Mouse (Mus musculus): Measurements from ENCODE around the gene Gm10803. TPM values are rescaled to one million over a fixed set of nuclear protein-coding genes. Genes with fewer than 3 reads are reported as not detected.

Gene Gm10803
- polyA plus RNA-seq, 1 experiment from 2014 or later, result not detected

DNA sequence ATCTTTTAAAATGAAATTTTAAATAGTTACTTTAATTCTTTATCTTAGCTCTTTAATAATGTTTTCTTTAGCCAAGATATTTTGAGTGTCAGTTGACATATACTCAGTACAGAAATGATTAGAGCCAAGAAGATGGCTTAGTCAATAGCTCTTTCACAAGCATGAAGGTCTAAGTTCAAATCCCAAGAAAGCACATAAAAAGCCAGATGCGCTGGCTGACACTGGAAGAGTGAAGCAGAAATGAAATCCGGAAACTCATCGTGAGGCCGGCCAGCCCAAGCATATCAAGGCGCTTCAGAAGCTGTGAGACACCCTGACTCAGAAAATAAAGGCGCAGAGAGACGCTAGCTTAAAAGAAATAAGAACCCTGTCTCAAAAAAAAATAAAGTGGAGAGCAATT is 26.5 kb upstream of the Gm10803 start:
- Histone ChIP-seq H3K9ac (replicated peaks; ENCODE audit: low read depth, low read length) (no peak overlapping the region), H3K4me3 (ENCODE audit: low read depth, low read length) (no peak overlapping the region), H3K4me2 (replicated peaks; ENCODE audit: low read depth, low read length) (no peak overlapping the region), H3K9me3 (ENCODE audit: control insufficient read depth, low read depth, low read length) (no peaks in the 10 kb centered on the region), H3K27ac (ENCODE audit: low read length) (no peak overlapping the region), H3K4me1 (ENCODE audit: control insufficient read depth, insufficient read depth, low read length) (peaks cover 12% of the 10 kb centered on the region), H3K27me3 (ENCODE audit: control insufficient read depth, insufficient read depth, low read length) (no peaks in the 10 kb centered on the region), H3K36me3 (ENCODE audit: control insufficient read depth, insufficient read depth, low read length) (no peaks in the 10 kb centered on the region)
- 89% methylated on average over 7 of the region's 7 CpGs for WGBS
- no peak for ATAC-seq (ENCODE audit: insufficient number of reproducible peaks, insufficient read depth, low FRiP score, low read depth)

DNA sequence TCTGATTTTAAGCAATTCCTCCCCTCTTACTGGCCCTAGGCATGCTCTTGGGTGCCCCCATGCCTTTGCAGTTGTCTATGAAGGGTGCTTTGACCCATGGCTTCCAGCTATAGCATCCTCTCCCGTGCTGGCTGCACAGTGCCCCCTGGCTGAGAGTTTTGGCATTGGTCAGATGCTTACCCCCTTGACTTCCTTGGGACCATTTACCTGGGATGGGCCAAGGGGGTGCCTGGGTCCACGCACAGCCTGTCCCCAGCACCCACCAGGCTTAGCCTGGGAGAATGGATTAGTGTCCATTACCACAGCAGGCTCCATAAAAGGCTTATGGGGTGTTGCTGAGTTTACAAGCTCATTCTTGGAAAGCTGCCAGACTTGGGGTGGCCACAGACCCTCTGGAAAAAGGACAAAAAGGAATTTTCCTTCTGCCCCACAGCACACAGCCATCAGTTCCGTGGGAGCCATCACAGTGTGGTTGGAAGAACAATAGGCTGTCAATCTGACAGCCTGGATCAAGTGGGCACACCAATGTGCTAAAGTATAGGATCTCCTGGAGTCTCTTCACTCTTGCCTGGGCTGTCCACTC is 22.9 kb upstream of the Gm10803 start:
- Histone ChIP-seq H3K27me3 (ENCODE audit: control insufficient read depth, insufficient read depth, low read length) (no peaks in the 10 kb centered on the region), H3K4me1 (ENCODE audit: control insufficient read depth, insufficient read depth, low read length) (peaks cover 12% of the 10 kb centered on the region), H3K36me3 (ENCODE audit: control insufficient read depth, insufficient read depth, low read length) (no peaks in the 10 kb centered on the region), H3K9ac (replicated peaks; ENCODE audit: low read depth, low read length) (no peak overlapping the region), H3K27ac (ENCODE audit: low read length) (peak overlapping the region; percentile 11; the same call in 1 of the 2 replicates), H3K9me3 (ENCODE audit: control insufficient read depth, low read depth, low read length) (no peaks in the 10 kb centered on the region), H3K4me3 (ENCODE audit: low read depth, low read length) (no peak overlapping the region), H3K4me2 (replicated peaks; ENCODE audit: low read depth, low read length) (no peak overlapping the region)
- ATAC-seq (ENCODE audit: insufficient number of reproducible peaks, insufficient read depth, low FRiP score, low read depth), result no peak
- WGBS, result 57% methylated on average over 3 of the region's 3 CpGs

DNA sequence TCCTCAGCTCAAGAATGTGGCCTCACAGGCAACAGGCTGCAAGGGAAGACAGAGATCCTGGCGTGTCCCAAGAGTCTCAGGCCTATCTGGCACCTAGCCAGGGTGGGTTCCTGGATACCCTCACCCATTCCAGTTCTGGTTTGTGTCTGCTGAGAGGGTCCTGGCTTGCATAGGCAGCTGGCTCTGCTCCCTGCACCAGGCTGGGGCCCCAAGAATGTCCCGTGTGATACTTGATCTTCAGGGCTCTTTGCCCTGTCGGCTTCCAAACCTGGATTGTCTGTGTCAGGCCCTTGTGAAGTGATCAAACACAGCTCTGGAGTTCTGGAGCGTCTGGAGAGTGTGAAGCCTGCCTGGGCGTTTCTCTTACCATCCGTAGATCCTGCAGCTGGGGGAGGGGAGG is 22.2 kb upstream of the Gm10803 start:
- Histone ChIP-seq H3K4me3 (ENCODE audit: low read depth, low read length) (no peak overlapping the region), H3K9me3 (ENCODE audit: control insufficient read depth, low read depth, low read length) (no peaks in the 10 kb centered on the region), H3K4me2 (replicated peaks; ENCODE audit: low read depth, low read length) (no peak overlapping the region), H3K27me3 (ENCODE audit: control insufficient read depth, insufficient read depth, low read length) (no peaks in the 10 kb centered on the region), H3K27ac (ENCODE audit: low read length) (no peak overlapping the region), H3K4me1 (ENCODE audit: control insufficient read depth, insufficient read depth, low read length) (peaks cover 12% of the 10 kb centered on the region), H3K9ac (replicated peaks; ENCODE audit: low read depth, low read length) (no peak overlapping the region), H3K36me3 (ENCODE audit: control insufficient read depth, insufficient read depth, low read length) (no peaks in the 10 kb centered on the region)
- 8% methylated on average over 6 of the region's 6 CpGs for WGBS
- ATAC-seq (ENCODE audit: insufficient number of reproducible peaks, insufficient read depth, low FRiP score, low read depth), result no peak

DNA sequence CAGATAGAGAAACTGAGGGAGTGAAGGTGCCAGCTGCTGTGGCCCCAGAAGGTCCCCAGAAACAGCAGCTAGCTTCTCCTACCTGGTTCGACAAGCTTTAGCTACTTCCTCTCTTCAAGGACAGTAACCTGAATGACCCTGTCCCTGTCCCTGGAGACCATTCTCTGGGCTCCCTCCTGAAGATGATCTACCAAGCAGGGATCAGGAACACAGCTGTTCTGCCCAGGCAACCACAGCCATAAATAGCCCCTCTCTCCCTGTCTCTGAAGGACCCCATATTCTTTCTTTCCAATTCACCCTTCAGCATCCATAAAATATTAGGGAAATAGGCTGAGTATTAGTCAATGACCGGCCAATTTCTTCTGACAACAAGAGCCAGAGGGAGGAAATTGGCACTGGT is 18.6 kb upstream of the Gm10803 start:
- Histone ChIP-seq H3K9ac (replicated peaks; ENCODE audit: low read depth, low read length) (no peak overlapping the region), H3K9me3 (ENCODE audit: control insufficient read depth, low read depth, low read length) (no peaks in the 10 kb centered on the region), H3K36me3 (ENCODE audit: control insufficient read depth, insufficient read depth, low read length) (no peaks in the 10 kb centered on the region), H3K27me3 (ENCODE audit: control insufficient read depth, insufficient read depth, low read length) (no peaks in the 10 kb centered on the region), H3K4me3 (ENCODE audit: low read depth, low read length) (no peak overlapping the region), H3K4me2 (replicated peaks; ENCODE audit: low read depth, low read length) (no peak overlapping the region), H3K4me1 (ENCODE audit: control insufficient read depth, insufficient read depth, low read length) (peaks cover 12% of the 10 kb centered on the region), H3K27ac (ENCODE audit: low read length) (no peak overlapping the region)
- 74% methylated on average over 2 of the region's 2 CpGs for WGBS
- ATAC-seq (ENCODE audit: insufficient number of reproducible peaks, insufficient read depth, low FRiP score, low read depth), result no peak

DNA sequence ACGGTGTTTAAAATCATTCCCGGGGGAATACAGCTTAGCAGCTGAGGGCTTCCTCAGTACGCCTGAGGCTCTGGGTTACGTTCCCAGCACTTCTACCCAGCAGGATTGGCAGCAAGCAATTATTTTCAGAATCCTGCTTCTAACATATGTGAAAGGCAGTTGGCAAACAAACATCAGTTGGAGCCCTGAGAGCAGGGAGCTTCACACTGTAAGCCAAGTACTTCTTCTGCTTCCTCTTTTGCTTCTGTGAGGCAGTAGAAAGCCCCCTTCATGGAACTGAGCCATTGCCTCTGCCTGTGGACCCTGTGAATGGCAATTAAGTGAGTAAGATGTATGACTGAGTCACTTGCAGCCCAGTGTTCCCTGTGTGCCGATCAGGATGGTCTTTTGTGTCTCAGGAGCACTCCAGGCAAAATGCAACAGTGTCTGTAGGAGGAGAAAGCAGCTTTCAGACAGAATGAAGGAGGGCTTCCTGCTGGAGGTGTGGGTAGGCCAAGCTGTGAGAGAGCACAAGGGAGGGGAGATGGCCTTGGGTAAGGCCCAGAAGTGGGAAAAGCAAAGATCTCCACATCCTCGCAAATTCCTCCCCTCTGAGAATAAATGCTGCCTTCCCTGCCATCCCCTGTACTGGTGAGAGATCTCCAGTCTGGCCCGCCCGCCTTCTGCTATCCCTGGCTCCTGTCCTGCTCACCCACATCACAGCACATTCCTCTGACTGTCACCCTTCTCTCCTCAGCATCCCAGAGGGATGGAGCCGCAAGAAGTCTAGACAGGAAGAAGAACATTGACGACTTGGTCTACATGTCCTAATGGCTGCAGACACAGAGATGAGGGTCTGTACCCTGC is 7.5 kb upstream of the Gm10803 start:
- Histone ChIP-seq H3K4me1 (ENCODE audit: control insufficient read depth, insufficient read depth, low read length) (no peaks in the 10 kb centered on the region), H3K9me3 (ENCODE audit: control insufficient read depth, low read depth, low read length) (no peaks in the 10 kb centered on the region), H3K4me3 (ENCODE audit: low read depth, low read length) (no peak overlapping the region), H3K36me3 (ENCODE audit: control insufficient read depth, insufficient read depth, low read length) (no peaks in the 10 kb centered on the region), H3K27ac (ENCODE audit: low read length) (no peak overlapping the region), H3K4me2 (replicated peaks; ENCODE audit: low read depth, low read length) (no peak overlapping the region), H3K27me3 (ENCODE audit: control insufficient read depth, insufficient read depth, low read length) (no peaks in the 10 kb centered on the region), H3K9ac (replicated peaks; ENCODE audit: low read depth, low read length) (no peak overlapping the region)
- no peak for ATAC-seq (ENCODE audit: insufficient number of reproducible peaks, insufficient read depth, low FRiP score, low read depth)
- WGBS, result 63% methylated on average over 10 of the region's 10 CpGs

DNA sequence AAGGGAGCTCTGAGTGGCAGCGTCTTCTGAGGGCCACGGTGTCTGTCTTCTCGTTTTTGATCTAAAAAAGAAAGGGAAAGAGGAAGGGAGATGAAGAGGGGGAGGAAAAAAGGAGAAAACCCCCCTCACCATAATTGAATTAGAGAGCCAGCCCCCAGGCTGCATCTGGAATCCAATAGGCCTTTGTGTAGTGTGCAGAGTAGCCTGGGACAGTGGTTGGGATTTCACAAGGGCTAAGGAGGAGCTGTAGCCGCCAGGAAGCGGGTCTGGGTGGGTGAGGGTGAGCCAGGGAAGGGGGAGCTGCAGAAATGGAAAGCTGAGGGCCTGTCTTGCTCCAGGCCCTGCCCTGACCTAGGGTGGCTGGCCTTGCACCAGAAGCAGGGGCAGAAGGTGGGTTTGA is 6.5 kb upstream of the Gm10803 start:
- Histone ChIP-seq H3K4me2 (replicated peaks; ENCODE audit: low read depth, low read length) (no peak overlapping the region), H3K9me3 (ENCODE audit: control insufficient read depth, low read depth, low read length) (no peaks in the 10 kb centered on the region), H3K9ac (replicated peaks; ENCODE audit: low read depth, low read length) (no peak overlapping the region), H3K4me3 (ENCODE audit: low read depth, low read length) (no peak overlapping the region), H3K4me1 (ENCODE audit: control insufficient read depth, insufficient read depth, low read length) (no peaks in the 10 kb centered on the region), H3K27me3 (ENCODE audit: control insufficient read depth, insufficient read depth, low read length) (no peaks in the 10 kb centered on the region), H3K36me3 (ENCODE audit: control insufficient read depth, insufficient read depth, low read length) (no peaks in the 10 kb centered on the region), H3K27ac (ENCODE audit: low read length) (no peak overlapping the region)
- 0 out of 2 replicates have a peak, but pooled peaks have one; percentile 33 for ATAC-seq (ENCODE audit: insufficient number of reproducible peaks, insufficient read depth, low FRiP score, low read depth)
- WGBS, result 67% methylated on average over 5 of the region's 5 CpGs

DNA sequence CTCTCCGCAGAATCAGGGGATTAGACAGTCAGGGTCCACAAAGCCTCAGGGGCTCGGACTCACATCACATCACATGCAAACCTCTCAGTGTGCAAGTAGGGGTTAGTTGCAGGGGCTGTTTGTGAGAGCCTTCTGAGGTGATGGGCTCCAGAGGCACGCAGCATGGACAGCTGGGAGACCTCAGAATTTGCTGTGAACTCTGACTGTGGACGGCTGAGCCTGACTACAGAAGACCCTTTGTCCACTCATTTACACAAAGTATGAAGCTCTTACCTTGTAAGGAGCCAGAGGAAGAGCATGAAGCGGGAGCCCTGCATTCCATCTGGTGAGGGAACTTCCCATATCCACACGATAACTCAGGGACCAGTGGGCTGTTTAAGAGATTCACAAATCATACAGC is 5.3 kb downstream of the Gm10803 start:
- Histone ChIP-seq H3K9ac (replicated peaks; ENCODE audit: low read depth, low read length) (no peak overlapping the region), H3K27me3 (ENCODE audit: control insufficient read depth, insufficient read depth, low read length) (no peaks in the 10 kb centered on the region), H3K9me3 (ENCODE audit: control insufficient read depth, low read depth, low read length) (no peaks in the 10 kb centered on the region), H3K4me1 (ENCODE audit: control insufficient read depth, insufficient read depth, low read length) (peaks cover 10% of the 10 kb centered on the region; the same call in 1 of the 2 replicates), H3K4me3 (ENCODE audit: low read depth, low read length) (no peak overlapping the region), H3K36me3 (ENCODE audit: control insufficient read depth, insufficient read depth, low read length) (no peaks in the 10 kb centered on the region), H3K4me2 (replicated peaks; ENCODE audit: low read depth, low read length) (no peak overlapping the region), H3K27ac (ENCODE audit: low read length) (peak overlapping the region; percentile 68)
- 21% methylated on average over 6 of the region's 6 CpGs for WGBS
- no peak for ATAC-seq (ENCODE audit: insufficient number of reproducible peaks, insufficient read depth, low FRiP score, low read depth)

DNA sequence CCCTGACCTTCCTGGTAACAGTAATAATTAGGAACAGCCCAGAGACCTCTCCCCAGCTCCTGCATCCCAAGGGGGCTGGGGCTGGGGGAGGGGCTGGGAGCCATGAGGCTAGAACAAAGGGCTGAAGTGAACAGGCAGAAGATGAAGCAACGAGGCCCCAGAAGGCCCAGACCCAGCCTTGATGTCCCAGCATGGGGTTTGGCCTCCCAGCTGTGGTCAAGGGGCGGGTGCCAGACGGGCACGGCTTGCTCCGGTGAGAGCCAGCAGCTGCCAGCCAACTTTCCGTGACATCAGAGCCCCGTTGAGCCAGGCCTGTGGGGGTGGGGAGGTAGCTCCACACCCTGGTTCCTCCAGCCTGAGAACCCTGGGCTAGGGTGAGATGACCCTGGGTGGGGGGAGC is 7.3 kb downstream of the Gm10803 start:
- ATAC-seq (ENCODE audit: insufficient number of reproducible peaks, insufficient read depth, low FRiP score, low read depth), result no peak
- peaks cover 10% of the 10 kb centered on the region; the same call in 1 of the 2 replicates for H3K4me1 ChIP-seq (ENCODE audit: control insufficient read depth, insufficient read depth, low read length)
- no peaks in the 10 kb centered on the region for H3K27me3 ChIP-seq (ENCODE audit: control insufficient read depth, insufficient read depth, low read length)
- 48% methylated on average over 7 of the region's 7 CpGs for WGBS
- H3K27ac ChIP-seq (ENCODE audit: low read length), result no peak overlapping the region
- H3K9me3 ChIP-seq (ENCODE audit: control insufficient read depth, low read depth, low read length), result no peaks in the 10 kb centered on the region
- no peak overlapping the region for H3K9ac ChIP-seq (replicated peaks; ENCODE audit: low read depth, low read length)
- H3K4me3 ChIP-seq (ENCODE audit: low read depth, low read length), result no peak overlapping the region
- no peak overlapping the region for H3K4me2 ChIP-seq (replicated peaks; ENCODE audit: low read depth, low read length)
- no peaks in the 10 kb centered on the region for H3K36me3 ChIP-seq (ENCODE audit: control insufficient read depth, insufficient read depth, low read length)
